Mouse (Mus musculus) lung, adult 2 months (tissue): ENCODE measurements around the gene Ipo4.

Experiments
- CTCF ChIP-seq: fragments of 200-500 bp; IDR thresholded peaks from 2 replicates; pipeline ENCODE4 v1.5.1; 2011; ENCODE audit warnings: mild to moderate bottlenecking, low read length, control low read depth; ENCODE audit not compliant: insufficient read depth
- POLR2A ChIP-seq: fragments of 200-500 bp; IDR thresholded peaks from 2 replicates; pipeline ENCODE4 v1.6.1; 2011; ENCODE audit warnings: low read depth, mild to moderate bottlenecking, control low read depth, low read length, borderline replicate concordance; ENCODE audit errors: extremely low read depth

GRCm38 (mm10) chr14:55614565-55615178 lies 21.1 kb downstream of the Ipo4 start:
- TF ChIP-seq CTCF (no peak), POLR2A (no peak)
